Mouse (Mus musculus) forebrain, embryonic 14.5 days (tissue): ENCODE results near the gene Larp1. TPM values are rescaled to one million over a fixed set of nuclear protein-coding genes. Genes with fewer than 3 reads are reported as not detected.
A peak's percentile ranks its signal among the peaks of the same experiment; 100 is the strongest.

ENCODE experiments used
- ATAC-seq: fragments of 200-750 bp; cut with Nextera tagmentation; 2 replicates; pipeline ENCODE4 v1.8.0; 2017; ENCODE audit warnings: mild to moderate bottlenecking, moderate library complexity
- DNase-seq: peaks from one replicate; pipeline ENCODE4 v3.0.0-alpha.2; 2015; ENCODE audit warnings: low spot score
- H3K27ac ChIP-seq: fragments of 300-500 bp; sonication (generic); 2 replicates; pipeline ENCODE4 v1.5.1; 2014; ENCODE audit warnings: low read depth, mild to moderate bottlenecking, control low read depth, low read length, moderate library complexity
- H3K27me3 ChIP-seq: fragments of 300-500 bp; sonication (generic); replicated peaks from 2 replicates; pipeline ENCODE4 v1.6.1; 2014; ENCODE audit warnings: low read length, control low read depth, mixed read lengths; ENCODE audit not compliant: control insufficient read depth, insufficient read depth
- H3K36me3 ChIP-seq: fragments of 300-500 bp; sonication (generic); 2 replicates; pipeline ENCODE4 v1.6.1; 2014; ENCODE audit warnings: low read length, control low read depth; ENCODE audit not compliant: control insufficient read depth, insufficient read depth
- H3K4me1 ChIP-seq: fragments of 300-500 bp; sonication (generic); 2 replicates; pipeline ENCODE4 v1.6.1; 2014; ENCODE audit warnings: antibody characterized with exemption, low read length, control low read depth; ENCODE audit not compliant: control insufficient read depth, insufficient read depth
- H3K4me2 ChIP-seq: fragments of 300-500 bp; sonication (generic); 2 replicates; pipeline ENCODE4 v1.6.1; 2014; ENCODE audit warnings: mild to moderate bottlenecking, control low read depth, low read length
- H3K4me3 ChIP-seq: fragments of 300-500 bp; sonication (generic); 2 replicates; pipeline ENCODE4 v1.5.1; 2014; ENCODE audit warnings: low read depth, low read length, control low read depth
- H3K9ac ChIP-seq: fragments of 300-500 bp; sonication (generic); 2 replicates; pipeline ENCODE4 v1.6.1; 2014; ENCODE audit warnings: mild to moderate bottlenecking, low read length, control low read depth, moderate library complexity
- H3K9me3 ChIP-seq: fragments of 300-500 bp; sonication (generic); replicated peaks from 2 replicates; pipeline ENCODE4 v1.6.1; 2016; ENCODE audit warnings: low read length, control low read depth, mixed read lengths; ENCODE audit not compliant: control insufficient read depth
- WGBS: fragments of 180-500 bp; shearing (Covaris S2); extraction: QIAGEN DNeasy Blood & Tissue Kit; methylation state at CpG from one replicate; pipeline ENCODE4 v1.1.7; 2014; 5-methylcytosine and 5-hydroxymethylcytosine counted together
- polyA plus RNA-seq: library from polyadenylated mRNA; unstranded; fragments of >200 nt; fragmentation: Nextera tagmentation; extraction: Ambion mirVana; gene quantifications from 2 replicates; pipeline ENCODE4 v1.2.1, GENCODE M21; 2014

Larp1 gene
- polyA plus RNA-seq, 1 experiment from 2014 or later, result 11.8 TPM

DNA sequence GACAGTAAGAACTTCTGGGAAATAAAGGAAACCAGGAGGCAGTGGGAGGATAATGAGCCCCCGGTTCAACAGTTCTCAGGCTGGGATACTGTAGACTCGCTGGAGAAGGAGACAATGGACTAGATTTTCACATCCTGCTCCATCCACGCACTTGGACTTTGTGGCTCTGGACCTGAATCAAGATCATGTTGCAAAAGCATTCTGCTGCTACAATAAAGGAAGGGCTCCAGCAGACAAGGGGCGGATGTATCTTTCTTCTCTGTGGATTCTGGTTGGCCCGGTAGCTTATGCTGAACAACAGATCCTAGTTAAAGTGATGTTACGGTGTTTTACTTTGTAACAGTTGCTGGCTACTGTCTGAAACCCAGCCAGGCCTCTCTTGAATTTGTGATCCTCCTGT is 22.4 kb upstream of the Larp1 start:
- Histone ChIP-seq H3K4me3 (no peak overlapping the region), H3K27me3 (no peaks in the 10 kb centered on the region), H3K27ac (no peak overlapping the region), H3K9me3 (no peaks in the 10 kb centered on the region), H3K4me1 (no peaks in the 10 kb centered on the region), H3K9ac (no peak overlapping the region), H3K4me2 (no peak overlapping the region), H3K36me3 (no peaks in the 10 kb centered on the region)
- ATAC-seq (no peak), DNase-seq (no peak)
- WGBS, result 88% methylated on average over 6 of the region's 6 CpGs

DNA sequence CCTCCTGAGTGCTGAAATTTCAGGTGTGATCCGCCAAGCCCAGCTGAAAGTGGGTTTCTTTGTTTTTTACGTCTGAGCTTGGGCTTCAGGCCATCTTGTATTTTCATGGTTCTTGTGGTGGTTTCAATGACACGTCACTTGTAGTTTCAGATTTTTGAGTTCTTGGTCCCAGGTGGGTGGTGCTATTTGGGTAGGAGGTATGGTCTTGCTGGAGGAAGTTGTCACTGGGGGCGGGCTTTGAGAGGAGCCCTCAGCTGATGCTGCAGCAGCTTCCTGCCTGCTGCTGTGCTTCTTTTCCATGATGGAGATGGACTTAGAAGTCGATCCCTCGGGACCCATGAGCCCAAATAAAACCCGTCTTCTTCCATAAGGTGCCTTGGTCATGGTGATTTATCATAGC is 22.0 kb upstream of the Larp1 start:
- 93% methylated on average over 7 of the region's 7 CpGs for WGBS
- no peak for DNase-seq
- no peaks in the 10 kb centered on the region for H3K9me3 ChIP-seq

DNA sequence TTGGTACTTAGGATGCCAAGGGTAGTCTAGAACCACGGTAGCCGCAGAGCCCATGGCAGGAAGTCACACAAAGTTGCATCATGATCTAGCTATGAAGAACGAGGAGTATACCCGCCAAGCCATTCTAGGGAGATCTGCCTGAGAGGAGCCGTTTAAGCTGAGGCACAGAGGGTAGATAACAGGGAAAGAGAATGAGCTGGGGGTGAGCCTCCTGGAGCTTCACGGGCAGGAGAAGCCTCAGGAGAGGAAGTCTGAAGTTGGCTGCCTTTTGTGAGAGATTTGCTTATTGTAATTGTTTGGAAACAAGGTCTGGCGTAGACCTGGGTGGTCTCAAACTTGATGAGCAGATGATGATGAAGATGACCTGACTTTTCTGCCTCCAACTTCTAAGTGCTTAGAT is 10.7 kb upstream of the Larp1 start:
- Histone ChIP-seq H3K27me3 (no peaks in the 10 kb centered on the region), H3K9ac (no peak overlapping the region), H3K36me3 (no peaks in the 10 kb centered on the region), H3K4me3 (no peak overlapping the region), H3K27ac (no peak overlapping the region), H3K4me1 (no peaks in the 10 kb centered on the region), H3K9me3 (no peaks in the 10 kb centered on the region), H3K4me2 (no peak overlapping the region)
- 89% methylated on average over 7 of the region's 7 CpGs for WGBS
- ATAC-seq (no peak), DNase-seq (no peak)

More for the DNA sequence above, 22.0 kb upstream of the Larp1 start:
- no peaks in the 10 kb centered on the region for H3K36me3 ChIP-seq
- no peaks in the 10 kb centered on the region for H3K4me1 ChIP-seq
- H3K4me3 ChIP-seq, result no peak overlapping the region
- H3K27me3 ChIP-seq, result no peaks in the 10 kb centered on the region
- no peak overlapping the region for H3K9ac ChIP-seq
- H3K27ac ChIP-seq, result no peak overlapping the region
- no peak overlapping the region for H3K4me2 ChIP-seq
- no peak for ATAC-seq

DNA sequence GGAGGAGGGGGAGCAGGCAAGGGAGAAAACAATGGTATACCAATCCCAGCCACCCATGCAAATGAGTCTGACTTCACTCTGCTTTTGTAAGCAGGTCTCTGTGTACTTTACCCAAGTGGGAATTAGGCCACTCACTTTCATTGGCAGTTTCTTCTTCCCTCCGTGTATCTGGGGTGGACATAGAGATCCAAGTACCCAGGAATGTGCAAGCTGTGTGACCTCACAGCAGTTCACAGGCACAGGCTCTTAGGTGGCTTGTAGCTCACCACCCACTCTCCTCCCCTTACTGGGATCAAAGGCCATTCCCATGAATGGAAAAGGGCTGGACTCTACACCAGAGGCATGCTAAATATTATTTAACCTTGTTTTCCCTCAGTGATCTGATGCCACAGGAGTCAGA is 10.0 kb upstream of the Larp1 start:
- no peak overlapping the region for H3K9ac ChIP-seq
- DNase-seq, result no peak
- H3K27ac ChIP-seq, result no peak overlapping the region
- H3K9me3 ChIP-seq, result no peaks in the 10 kb centered on the region
- H3K4me1 ChIP-seq, result no peaks in the 10 kb centered on the region
- no peaks in the 10 kb centered on the region for H3K27me3 ChIP-seq
- 0% methylated on average over 1 of the region's 1 CpGs for WGBS
- no peak overlapping the region for H3K4me3 ChIP-seq
- no peak for ATAC-seq
- H3K4me2 ChIP-seq, result no peak overlapping the region
- no peaks in the 10 kb centered on the region for H3K36me3 ChIP-seq

DNA sequence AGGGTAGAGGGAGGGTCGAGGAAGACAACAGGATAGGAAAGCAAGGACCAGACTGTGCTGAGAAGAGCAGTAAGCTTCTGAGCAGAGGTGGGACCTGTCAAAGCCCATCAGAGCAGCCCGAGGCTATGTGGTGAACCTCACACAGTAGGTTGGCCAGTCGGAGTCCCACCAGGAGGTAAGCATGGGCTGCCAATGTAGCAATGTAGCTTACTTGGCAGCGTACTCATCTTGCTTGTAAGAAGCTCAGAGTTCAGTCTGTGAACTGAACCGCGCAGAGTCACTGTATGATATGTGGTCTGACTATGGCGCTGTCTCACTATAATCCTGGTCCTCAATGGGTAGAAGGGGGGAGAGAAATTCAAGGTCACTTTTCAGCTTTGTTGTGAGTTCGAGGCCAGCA is 5.7 kb upstream of the Larp1 start:
- Histone ChIP-seq H3K4me3 (no peak overlapping the region), H3K9ac (no peak overlapping the region), H3K27me3 (no peaks in the 10 kb centered on the region), H3K9me3 (no peaks in the 10 kb centered on the region), H3K27ac (no peak overlapping the region), H3K4me1 (peaks cover 2% of the 10 kb centered on the region; the same call in 1 of the 2 replicates), H3K36me3 (no peaks in the 10 kb centered on the region), H3K4me2 (no peak overlapping the region)
- ATAC-seq, result no peak
- DNase-seq, result no peak
- WGBS, result 87% methylated on average over 8 of the region's 8 CpGs

GRCm38 (mm10) chr11:58003734-58004133 is 5.1 kb upstream of the Larp1 start:
- no peak overlapping the region for H3K27ac ChIP-seq
- no peak overlapping the region for H3K9ac ChIP-seq
- no peaks in the 10 kb centered on the region for H3K36me3 ChIP-seq
- no peaks in the 10 kb centered on the region for H3K27me3 ChIP-seq
- no peaks in the 10 kb centered on the region for H3K9me3 ChIP-seq
- H3K4me3 ChIP-seq, result no peak overlapping the region
- no peak overlapping the region for H3K4me2 ChIP-seq
- WGBS, result 75% methylated on average over 6 of the region's 6 CpGs
- DNase-seq (no peak), ATAC-seq (no peak)
- H3K4me1 ChIP-seq, result peaks cover 4% of the 10 kb centered on the region; the same call in 1 of the 2 replicates

DNA sequence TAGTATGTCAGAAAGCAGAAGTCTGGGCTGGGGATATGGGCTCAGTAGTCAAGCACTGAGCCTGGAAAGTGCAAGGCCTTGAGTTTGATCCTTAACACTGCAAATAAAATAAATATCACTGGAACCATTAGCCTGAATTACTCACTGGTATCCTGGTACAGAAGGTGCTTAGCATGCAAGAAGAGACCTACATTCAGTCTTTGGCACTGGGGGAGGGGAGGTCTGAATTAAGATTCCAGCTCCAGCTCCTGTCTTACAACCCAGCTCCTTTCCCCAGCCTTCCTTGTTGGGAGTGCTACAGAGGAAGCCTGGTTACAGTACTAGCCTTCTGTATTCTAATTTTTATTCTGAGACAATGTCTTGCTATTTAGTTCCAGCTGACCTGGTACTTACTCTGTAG is 3.8 kb upstream of the Larp1 start:
- DNase-seq (no peak), ATAC-seq (no peak)
- no peak overlapping the region for H3K27ac ChIP-seq
- H3K4me2 ChIP-seq, result no peak overlapping the region
- H3K9me3 ChIP-seq, result no peaks in the 10 kb centered on the region
- no peak overlapping the region for H3K9ac ChIP-seq
- H3K27me3 ChIP-seq, result no peaks in the 10 kb centered on the region
- no peaks in the 10 kb centered on the region for H3K36me3 ChIP-seq
- peaks cover 5% of the 10 kb centered on the region; the same call in 1 of the 2 replicates for H3K4me1 ChIP-seq
- H3K4me3 ChIP-seq, result no peak overlapping the region

GRCm38 (mm10) chr11:58008013-58008412 is 851 bp upstream of the Larp1 start:
- Histone ChIP-seq H3K9me3 (no peaks in the 10 kb centered on the region), H3K4me2 (peak overlapping the region; percentile 90), H3K27me3 (no peaks in the 10 kb centered on the region), H3K27ac (peak overlapping the region; percentile 41; the same call in 1 of the 2 replicates), H3K36me3 (no peaks in the 10 kb centered on the region), H3K4me3 (peak overlapping the region; percentile 96), H3K4me1 (peaks cover 19% of the 10 kb centered on the region), H3K9ac (peak overlapping the region; percentile 72)
- 10% methylated on average over 5 of the region's 5 CpGs for WGBS
- DNase-seq, result no peak
- no peak for ATAC-seq

GRCm38 (mm10) chr11:58008437-58009050 is 320 bp upstream of the Larp1 start:
- Histone ChIP-seq H3K4me1 (peaks cover 19% of the 10 kb centered on the region), H3K36me3 (no peaks in the 10 kb centered on the region), H3K27me3 (no peaks in the 10 kb centered on the region), H3K9ac (peak overlapping the region; percentile 91), H3K9me3 (no peaks in the 10 kb centered on the region), H3K4me2 (peak overlapping the region; percentile 90), H3K27ac (peak overlapping the region; percentile 86), H3K4me3 (peak overlapping the region; percentile 96)
- ATAC-seq (peak; percentile 84), DNase-seq (peak; percentile 96)
- under 1% methylated on average over 31 of the region's 74 CpGs for WGBS
